Mouse (Mus musculus) hindbrain, embryonic 15.5 days (tissue): ENCODE data around the gene Acot3. TPM values are rescaled to one million over a fixed set of nuclear protein-coding genes. Genes with fewer than 3 reads are reported as not detected.
"Not testable (repeated sequence)": the region's sequence is repeated elsewhere in the genome, so short reads cannot be mapped to it uniquely, and the experiment has no call there.

ENCODE experiments used
- ATAC-seq: fragments of 200-750 bp; cut with Nextera tagmentation; 2 replicates; pipeline ENCODE4 v1.8.0; 2017; ENCODE audit warnings: low read depth, moderate number of reproducible peaks, moderate TSS enrichment; ENCODE audit not compliant: low FRiP score
- H3K27ac ChIP-seq: fragments of 300-500 bp; sonication (generic); replicated peaks from 2 replicates; pipeline ENCODE4 v1.5.1; 2015; ENCODE audit warnings: mild to moderate bottlenecking, inconsistent platforms
- H3K27me3 ChIP-seq: fragments of 300-500 bp; sonication (generic); 2 replicates; pipeline ENCODE4 v1.6.1; 2015; ENCODE audit warnings: control low read depth, inconsistent platforms
- H3K36me3 ChIP-seq: fragments of 300-500 bp; sonication (generic); 2 replicates; pipeline ENCODE4 v1.6.1; 2015; ENCODE audit warnings: control low read depth, inconsistent platforms
- H3K4me1 ChIP-seq: fragments of 300-500 bp; sonication (generic); replicated peaks from 2 replicates; pipeline ENCODE4 v1.6.1; 2015; ENCODE audit warnings: control low read depth, inconsistent platforms
- H3K4me2 ChIP-seq: fragments of 300-500 bp; sonication (generic); 2 replicates; pipeline ENCODE4 v1.6.1; 2015; ENCODE audit warnings: moderate library complexity, mild to moderate bottlenecking, inconsistent platforms
- H3K4me3 ChIP-seq: fragments of 300-500 bp; sonication (generic); 2 replicates; pipeline ENCODE4 v1.5.1; 2015; ENCODE audit warnings: mild to moderate bottlenecking, inconsistent platforms
- H3K9ac ChIP-seq: fragments of 300-500 bp; sonication (generic); 2 replicates; pipeline ENCODE4 v1.6.1; 2015; ENCODE audit warnings: inconsistent platforms
- H3K9me3 ChIP-seq: fragments of 300-500 bp; sonication (generic); 2 replicates; pipeline ENCODE4 v1.6.1; 2016; ENCODE audit warnings: control low read depth, inconsistent platforms
- WGBS: fragments of 180-500 bp; shearing (Covaris S2); methylation state at CpG from one replicate; pipeline ENCODE4 v1.1.7; 2015; 5-methylcytosine and 5-hydroxymethylcytosine counted together
- polyA plus RNA-seq: library from polyadenylated mRNA; unstranded; fragments of >200 nt; fragmentation: Nextera tagmentation; extraction: Ambion mirVana; gene quantifications from 2 replicates; pipeline ENCODE4 v1.2.1, GENCODE M21; 2015

Acot3 gene
- polyA plus RNA-seq, 1 experiment from 2014 or later: 1.4 TPM

DNA sequence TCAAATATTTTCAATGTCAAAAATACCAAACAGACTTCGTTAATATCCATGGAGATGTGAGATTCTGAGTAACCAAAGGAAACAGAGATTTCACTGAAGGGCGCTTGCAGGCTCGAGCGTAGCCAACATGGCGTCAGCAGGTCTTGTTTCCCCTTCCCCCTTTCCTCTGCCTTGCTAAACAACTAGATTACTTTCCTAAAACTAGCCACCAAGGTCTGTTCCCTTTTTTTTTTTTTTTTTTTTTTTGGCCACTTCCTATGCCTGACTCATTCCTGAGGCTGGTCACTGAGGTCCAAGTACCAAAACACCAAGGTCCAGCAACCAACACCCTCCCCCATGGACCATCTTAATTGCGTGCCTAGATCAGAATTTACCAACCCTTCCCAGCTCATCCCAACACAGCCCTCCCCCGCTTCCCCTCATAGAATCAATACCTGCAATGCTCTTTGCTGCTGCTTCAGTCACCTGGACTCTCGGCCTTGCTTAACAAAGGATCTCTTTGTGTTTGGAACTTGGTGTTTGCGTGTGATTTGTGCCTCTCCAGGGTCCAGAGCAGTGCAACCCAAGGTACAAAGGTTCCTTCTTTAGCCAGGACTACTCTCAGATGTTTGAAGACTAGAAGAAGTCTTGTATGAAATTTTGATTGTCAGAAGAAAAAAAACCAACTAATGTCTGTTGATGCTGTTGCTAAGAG, 28.7 kb upstream of the Acot3 start:
- ATAC-seq: no peak
- Histone ChIP-seq H3K4me2 (no peak overlapping the region), H3K4me1 (no peaks in the 10 kb centered on the region), H3K4me3 (no peak overlapping the region), H3K27me3 (no peaks in the 10 kb centered on the region), H3K27ac (no peak overlapping the region), H3K9me3 (no peaks in the 10 kb centered on the region), H3K9ac (no peak overlapping the region), H3K36me3 (no peaks in the 10 kb centered on the region)
- 90% methylated on average over 9 of the region's 9 CpGs for WGBS

DNA sequence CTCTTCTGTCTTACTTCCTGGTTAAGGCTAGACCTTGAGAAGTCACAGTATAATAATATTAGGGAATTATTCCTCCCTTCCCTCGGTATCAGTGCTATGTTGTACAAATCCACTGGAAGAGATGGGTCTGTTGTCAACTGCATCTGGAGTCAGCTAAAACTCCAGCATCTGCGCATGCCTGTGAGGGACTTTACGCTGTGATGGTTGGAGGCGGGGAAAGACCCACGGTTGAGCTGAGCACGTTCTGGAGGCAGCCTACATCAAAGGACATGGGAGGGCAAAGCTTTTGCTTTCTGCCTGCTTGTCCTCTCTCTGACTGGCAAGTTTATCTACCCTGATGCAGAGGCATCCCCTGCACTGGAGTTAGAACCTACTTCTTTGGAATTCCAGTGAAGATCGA, 26.1 kb upstream of the Acot3 start:
- Histone ChIP-seq H3K4me3 (no peak overlapping the region), H3K9me3 (no peaks in the 10 kb centered on the region), H3K9ac (no peak overlapping the region), H3K27me3 (no peaks in the 10 kb centered on the region), H3K36me3 (no peaks in the 10 kb centered on the region), H3K4me1 (no peaks in the 10 kb centered on the region), H3K27ac (no peak overlapping the region), H3K4me2 (no peak overlapping the region)
- ATAC-seq: no peak
- 91% methylated on average over 7 of the region's 7 CpGs for WGBS

DNA sequence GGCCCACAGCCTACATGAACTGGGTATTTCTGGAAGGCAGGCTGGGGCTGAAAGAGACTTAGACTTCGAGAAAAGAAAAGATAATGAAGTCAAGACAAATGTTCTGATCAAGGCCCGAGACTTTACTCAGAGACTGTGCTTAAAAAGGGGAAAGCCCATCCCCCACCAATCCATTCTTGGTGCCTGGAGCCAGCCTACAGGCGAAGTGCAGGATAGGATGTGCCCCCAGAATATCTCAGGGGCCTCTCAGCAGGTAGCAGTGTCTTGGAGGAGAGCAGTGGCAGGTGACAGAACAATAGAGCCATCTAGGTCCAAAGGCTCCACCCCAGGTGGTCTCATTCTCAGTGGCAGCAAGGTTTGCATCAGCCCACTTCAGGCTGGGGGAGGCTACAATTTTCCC, 23.6 kb upstream of the Acot3 start:
- not testable (repeated sequence) for H3K36me3 ChIP-seq, H3K27me3 ChIP-seq, H3K4me1 ChIP-seq, H3K9me3 ChIP-seq, ATAC-seq, H3K9ac ChIP-seq, H3K27ac ChIP-seq, H3K4me3 ChIP-seq, H3K4me2 ChIP-seq
- WGBS: 43% methylated on average over 3 of the region's 3 CpGs

DNA sequence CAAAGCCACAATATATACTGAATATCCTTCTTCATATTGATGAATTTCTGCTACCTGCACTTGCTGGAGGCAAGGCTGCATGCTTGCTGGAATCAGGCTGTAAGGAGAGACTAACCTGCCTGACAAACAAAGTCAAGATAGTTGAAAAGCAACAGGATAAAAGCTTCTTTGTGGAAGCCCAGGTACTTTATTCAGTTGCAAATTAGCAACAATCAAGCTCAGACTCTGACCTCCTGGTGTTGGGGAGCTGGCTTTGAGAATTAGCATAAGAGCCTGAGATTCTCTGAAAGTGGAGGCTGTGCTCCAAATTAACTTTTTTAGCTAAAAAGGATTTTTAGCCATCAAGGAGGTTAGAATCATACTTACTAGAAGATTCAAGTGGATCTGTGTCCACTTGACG, 22.9 kb upstream of the Acot3 start:
- H3K4me2 ChIP-seq, H3K27me3 ChIP-seq, H3K4me1 ChIP-seq, H3K4me3 ChIP-seq, H3K9me3 ChIP-seq, H3K36me3 ChIP-seq, H3K27ac ChIP-seq, ATAC-seq, H3K9ac ChIP-seq: not testable (repeated sequence)
- 94% methylated on average over 1 of the region's 1 CpGs for WGBS

DNA sequence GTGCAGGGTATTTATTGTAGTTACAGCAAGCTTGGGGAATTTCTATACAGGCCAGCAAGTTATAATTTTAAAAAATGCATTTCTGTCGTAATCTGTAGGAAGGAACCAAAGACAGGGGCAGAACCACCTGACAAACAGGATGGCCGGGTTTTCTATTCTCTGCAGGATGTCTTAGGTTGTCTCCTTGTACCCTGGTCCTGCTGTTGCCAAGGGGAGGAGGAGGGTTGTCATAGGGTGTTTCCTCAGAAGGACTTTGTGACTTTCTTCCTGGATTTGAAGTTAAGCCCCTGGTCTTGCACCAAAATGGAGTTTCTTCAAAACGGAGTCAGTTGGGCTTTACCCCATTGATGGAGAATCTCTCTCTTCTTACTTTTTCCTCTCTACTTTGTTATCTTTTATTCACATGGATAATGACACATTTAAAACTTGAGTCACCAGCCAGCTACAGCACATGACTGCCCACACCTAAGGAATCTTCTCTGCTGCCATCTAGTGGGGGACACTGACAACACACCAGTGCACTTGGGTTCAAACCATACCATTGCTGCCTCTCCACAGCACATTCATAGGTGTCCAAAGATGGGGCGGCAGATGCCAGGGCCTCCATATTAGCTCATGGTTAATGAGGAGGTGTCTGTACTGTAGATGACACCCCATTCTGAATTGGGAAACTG, 21.1 kb upstream of the Acot3 start:
- no peak overlapping the region for H3K27ac ChIP-seq
- H3K4me3 ChIP-seq: no peak overlapping the region
- 68% methylated on average over 4 of the region's 4 CpGs for whole genome bisulfite sequencing
- H3K9me3 ChIP-seq: no peaks in the 10 kb centered on the region
- ATAC-seq: peak; percentile 48; the same call in 1 of the 2 replicates
- H3K27me3 ChIP-seq: no peaks in the 10 kb centered on the region
- no peak overlapping the region for H3K9ac ChIP-seq
- no peaks in the 10 kb centered on the region for H3K36me3 ChIP-seq
- no peak overlapping the region for H3K4me2 ChIP-seq
- H3K4me1 ChIP-seq: no peaks in the 10 kb centered on the region

DNA sequence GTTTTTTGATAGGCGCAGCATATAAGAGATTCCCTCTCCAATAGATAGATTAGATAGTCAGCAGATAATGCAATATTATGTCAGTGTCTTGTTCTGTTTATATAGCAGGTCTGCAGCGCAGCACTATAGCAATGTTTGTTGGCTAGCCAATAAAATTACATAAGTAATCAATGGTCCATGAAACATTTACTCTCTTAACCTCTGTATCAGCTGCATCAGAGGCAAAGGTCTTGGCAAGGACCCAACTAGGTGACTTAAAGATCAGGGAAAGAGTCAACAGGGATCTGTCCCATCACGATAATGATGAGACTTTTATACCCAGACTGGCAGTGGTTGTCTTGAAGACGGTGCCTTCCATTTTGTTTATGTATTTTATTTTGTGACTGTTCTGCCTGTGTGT, 19.1 kb upstream of the Acot3 start:
- WGBS: 85% methylated on average over 4 of the region's 4 CpGs
- ATAC-seq: no peak

DNA sequence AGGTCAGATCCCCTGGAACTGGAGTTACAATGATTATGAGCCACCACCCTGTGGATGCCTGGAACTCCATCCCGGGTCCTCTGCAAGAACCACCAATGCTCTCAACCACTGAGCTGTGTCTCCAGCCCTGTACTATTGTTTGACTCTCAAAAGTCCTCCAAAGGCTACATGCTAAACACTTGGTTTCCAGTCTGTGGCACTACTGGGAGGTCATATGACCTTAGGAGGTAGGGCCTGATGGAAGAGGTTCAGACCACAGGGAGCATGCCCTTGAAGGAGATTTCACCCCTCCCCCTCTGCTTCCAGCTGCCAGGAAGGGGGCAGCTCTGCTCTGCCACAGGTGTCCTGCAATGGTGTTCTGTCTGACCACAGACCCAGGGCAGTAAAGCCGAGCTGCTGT, 18.6 kb upstream of the Acot3 start:
- WGBS: 84% methylated on average over 2 of the region's 2 CpGs
- not testable (repeated sequence) for H3K4me1 ChIP-seq, H3K9me3 ChIP-seq, H3K27me3 ChIP-seq, H3K4me3 ChIP-seq, H3K27ac ChIP-seq, H3K4me2 ChIP-seq, H3K9ac ChIP-seq, ATAC-seq, H3K36me3 ChIP-seq

More for the DNA sequence above, 19.1 kb upstream of the Acot3 start:
- no peak overlapping the region for H3K4me3 ChIP-seq
- H3K9ac ChIP-seq: no peak overlapping the region
- H3K36me3 ChIP-seq: no peaks in the 10 kb centered on the region
- 0 out of 2 replicates have a peak, but pooled peaks cover 4% of the 10 kb centered on the region for H3K4me1 ChIP-seq
- 0 out of 2 replicates have a peak, but pooled peaks cover 4% of the 10 kb centered on the region for H3K27me3 ChIP-seq
- no peaks in the 10 kb centered on the region for H3K9me3 ChIP-seq
- no peak overlapping the region for H3K4me2 ChIP-seq
- no peak overlapping the region for H3K27ac ChIP-seq

DNA sequence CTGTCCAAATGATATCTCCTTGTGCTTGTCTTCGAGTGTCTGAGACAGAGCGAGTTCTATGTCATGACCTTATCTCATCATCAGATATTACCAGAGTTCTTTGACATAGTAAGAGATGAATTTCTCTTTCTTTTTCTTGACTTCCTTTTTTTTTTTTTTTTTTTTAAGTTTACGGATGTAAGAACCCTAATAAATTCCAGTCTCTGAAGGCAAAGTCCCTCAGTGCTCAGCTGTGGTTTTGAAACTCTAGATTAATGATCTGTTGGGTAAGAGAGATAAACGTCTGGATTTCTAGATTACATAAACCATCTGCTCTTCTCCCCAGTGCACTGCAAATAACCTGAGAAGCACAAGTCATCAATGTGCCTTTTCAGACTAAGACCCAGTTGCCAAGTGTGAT, 17.8 kb upstream of the Acot3 start:
- Histone ChIP-seq H3K9ac (no peak overlapping the region), H3K36me3 (no peaks in the 10 kb centered on the region), H3K4me1 (0 out of 2 replicates have a peak, but pooled peaks cover 4% of the 10 kb centered on the region), H3K27ac (no peak overlapping the region), H3K4me3 (no peak overlapping the region), H3K4me2 (no peak overlapping the region), H3K9me3 (no peaks in the 10 kb centered on the region), H3K27me3 (0 out of 2 replicates have a peak, but pooled peaks cover 4% of the 10 kb centered on the region)
- WGBS: 66% methylated on average over 4 of the region's 4 CpGs
- no peak for ATAC-seq

DNA sequence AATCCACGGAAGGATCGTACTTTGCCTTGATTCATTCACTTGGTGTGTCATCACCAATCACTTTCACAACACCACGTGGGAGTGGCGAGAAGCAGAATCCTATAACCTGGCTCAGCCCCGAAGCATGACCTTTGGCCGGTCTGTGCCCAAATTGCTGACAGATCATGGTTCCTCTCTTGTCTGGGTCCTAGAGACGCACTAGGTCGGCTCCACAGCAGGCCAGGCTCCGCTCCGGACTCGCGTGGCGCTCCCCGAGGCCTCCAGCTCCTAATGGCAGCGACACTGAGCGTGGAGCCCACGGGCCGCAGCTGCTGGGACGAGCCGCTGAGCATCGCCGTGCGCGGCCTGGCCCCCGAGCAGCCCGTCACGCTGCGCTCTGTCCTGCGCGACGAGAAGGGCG, 13.7 kb upstream of the Acot3 start, which contains the start of gene Acot4:
TSS of gene Acot4 (plus strand) at position 139 of the 400 bp plus-strand sequence.
- Histone ChIP-seq H3K4me3 (peak within 1 kb of the TSS; percentile 48), H3K4me2 (peak within 1 kb of the TSS; percentile 62), H3K9ac (peak within 1 kb of the TSS; percentile 45)
- not testable (repeated sequence) for H3K9me3 ChIP-seq, H3K27ac ChIP-seq, H3K27me3 ChIP-seq, H3K4me1 ChIP-seq, H3K36me3 ChIP-seq
- ATAC-seq: peak; percentile 51; the same call in 1 of the 2 replicates
- WGBS: 5% methylated on average over 32 of the region's 32 CpGs

DNA sequence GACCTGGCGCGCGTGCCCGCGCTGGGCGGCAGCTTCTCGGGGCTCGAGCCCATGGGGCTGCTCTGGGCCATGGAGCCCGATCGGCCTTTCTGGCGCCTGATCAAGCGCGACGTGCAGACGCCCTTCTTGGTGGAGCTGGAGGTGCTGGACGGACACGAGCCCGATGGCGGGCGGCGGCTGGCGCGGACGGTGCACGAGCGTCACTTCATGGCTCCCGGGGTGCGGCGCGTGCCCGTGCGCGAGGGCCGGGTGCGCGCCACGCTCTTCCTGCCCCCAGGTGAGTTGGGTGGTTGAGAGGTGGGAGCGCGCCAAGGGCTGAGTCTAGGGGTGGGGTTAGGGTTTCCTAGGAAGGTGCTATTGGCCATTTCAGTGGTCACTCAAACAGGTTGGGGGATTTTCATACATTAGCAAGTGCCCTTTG, 13.2 kb upstream of the Acot3 start, which contains the start of gene Gm49366:
TSS of gene Gm49366 (plus strand) at position 245 of the 421 bp plus-strand sequence.
- H3K27me3 ChIP-seq, H3K36me3 ChIP-seq, H3K4me1 ChIP-seq, H3K27ac ChIP-seq, H3K9me3 ChIP-seq: not testable (repeated sequence)
- 0 out of 2 replicates have a peak, but pooled peaks have one; percentile 45 for ATAC-seq
- peak within 1 kb of the TSS; percentile 62 for H3K4me2 ChIP-seq
- WGBS: 2% methylated on average over 39 of the region's 39 CpGs
- H3K9ac ChIP-seq: peak within 1 kb of the TSS; percentile 45
- peak within 1 kb of the TSS; percentile 48 for H3K4me3 ChIP-seq

DNA sequence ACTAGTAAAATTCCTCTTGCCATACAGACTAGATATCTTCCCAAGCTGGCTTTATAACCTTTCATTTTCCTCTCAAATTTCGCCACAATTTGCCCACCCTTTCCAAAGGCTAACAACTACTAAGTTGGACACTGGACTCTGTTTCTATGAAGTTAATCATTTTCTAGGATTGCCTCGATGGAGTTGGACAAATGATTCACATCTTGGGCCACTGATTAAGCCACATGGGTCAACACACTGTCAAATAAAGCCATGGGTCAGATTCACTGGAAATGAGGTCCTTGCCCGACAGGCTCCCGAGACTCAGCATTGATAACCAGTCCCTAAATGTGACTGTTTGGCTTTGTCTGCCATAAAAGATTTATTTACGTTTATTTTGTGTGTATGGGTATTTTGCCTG, 9.7 kb upstream of the Acot3 start:
- Histone ChIP-seq H3K4me1 (0 out of 2 replicates have a peak, but pooled peaks cover 4% of the 10 kb centered on the region), H3K9me3 (no peaks in the 10 kb centered on the region), H3K4me2 (no peak overlapping the region), H3K9ac (no peak overlapping the region), H3K27me3 (0 out of 2 replicates have a peak, but pooled peaks cover 4% of the 10 kb centered on the region), H3K27ac (no peak overlapping the region), H3K36me3 (no peaks in the 10 kb centered on the region), H3K4me3 (no peak overlapping the region)
- 88% methylated on average over 5 of the region's 5 CpGs for WGBS
- ATAC-seq: no peak

DNA sequence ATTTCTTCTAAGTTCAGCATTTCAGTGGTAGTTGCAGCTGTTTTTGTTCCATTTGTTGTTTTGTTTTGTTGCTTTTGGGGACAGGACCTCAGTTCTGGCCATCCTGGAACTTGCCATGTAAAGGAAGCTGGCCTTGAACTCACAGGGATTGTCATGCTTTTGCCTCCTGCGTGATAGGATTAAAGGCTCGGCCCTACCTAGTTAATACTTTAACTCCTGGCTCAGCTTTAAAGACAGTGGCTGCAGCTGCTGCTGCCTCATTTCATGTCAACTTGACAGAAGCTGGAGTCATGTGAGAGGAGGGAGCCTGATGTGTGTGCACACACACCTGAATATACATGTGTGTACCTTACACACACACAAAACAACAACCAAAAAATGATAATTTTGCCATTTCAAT, 7.9 kb upstream of the Acot3 start:
- no peaks in the 10 kb centered on the region for H3K27me3 ChIP-seq
- 83% methylated on average over 2 of the region's 2 CpGs for WGBS
- no peaks in the 10 kb centered on the region for H3K4me1 ChIP-seq

More for the DNA sequence above, 7.9 kb upstream of the Acot3 start:
- no peak for ATAC-seq
- 0 out of 2 replicates have a peak, but pooled peaks cover 7% of the 10 kb centered on the region for H3K9me3 ChIP-seq
- H3K36me3 ChIP-seq: no peaks in the 10 kb centered on the region
- H3K27ac ChIP-seq: no peak overlapping the region
- no peak overlapping the region for H3K4me3 ChIP-seq
- H3K4me2 ChIP-seq: no peak overlapping the region
- H3K9ac ChIP-seq: no peak overlapping the region
